Mouse (Mus musculus) frontal cortex, adult (tissue): ENCODE data around the gene Syt7.

Source experiments
- ATAC-seq: cut with Nextera tagmentation; 2 replicates; pipeline ENCODE4 v1.9.2; 2017; ENCODE audit warnings: mild to moderate bottlenecking, moderate library complexity, mixed read lengths; ENCODE audit not compliant: low TSS enrichment

The Syt7 gene

DNA sequence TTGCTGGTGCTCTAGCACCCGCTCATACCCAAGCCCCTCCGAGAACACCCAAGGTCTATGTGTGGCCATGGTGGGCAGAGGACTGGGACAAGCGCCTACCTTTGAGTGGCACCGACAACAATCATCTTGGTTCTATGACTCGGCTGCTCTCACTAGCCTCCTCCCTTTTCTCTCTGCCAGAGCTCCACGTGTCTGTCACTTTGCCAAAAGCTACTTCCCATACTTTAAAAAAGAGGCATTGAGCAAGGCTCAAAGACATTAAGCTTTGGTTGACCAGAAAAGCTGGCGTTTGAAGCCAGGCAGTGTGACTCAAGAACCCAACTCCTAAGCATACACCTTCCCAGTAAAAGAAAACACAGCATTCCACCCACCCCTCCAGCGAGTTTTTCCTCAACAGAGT lies 69.2 kb downstream of the Syt7 start:
- 0 out of 2 replicates have a peak, but pooled peaks have one; percentile 22 for ATAC-seq

DNA sequence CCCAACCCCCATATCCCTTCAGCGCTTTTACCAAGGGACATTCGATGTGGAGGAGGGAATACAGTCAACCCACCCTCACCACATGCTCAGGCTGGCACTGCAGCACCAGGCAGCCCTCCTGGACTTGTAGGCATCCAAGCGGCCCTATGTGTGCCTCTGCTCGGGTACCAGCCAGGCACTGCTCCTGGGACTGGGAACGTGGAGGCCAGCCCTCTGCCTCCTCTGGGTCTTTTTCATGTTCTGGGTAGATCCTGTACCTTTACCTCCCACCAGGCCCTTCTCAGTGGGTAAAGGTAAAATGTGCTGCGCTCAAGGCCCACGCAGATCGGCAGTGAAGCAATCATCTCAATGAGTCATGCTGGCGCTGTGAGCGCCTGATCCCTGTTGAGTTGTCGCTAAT lies 71.0 kb downstream of the Syt7 start:
- peak; percentile 35 for ATAC-seq

DNA sequence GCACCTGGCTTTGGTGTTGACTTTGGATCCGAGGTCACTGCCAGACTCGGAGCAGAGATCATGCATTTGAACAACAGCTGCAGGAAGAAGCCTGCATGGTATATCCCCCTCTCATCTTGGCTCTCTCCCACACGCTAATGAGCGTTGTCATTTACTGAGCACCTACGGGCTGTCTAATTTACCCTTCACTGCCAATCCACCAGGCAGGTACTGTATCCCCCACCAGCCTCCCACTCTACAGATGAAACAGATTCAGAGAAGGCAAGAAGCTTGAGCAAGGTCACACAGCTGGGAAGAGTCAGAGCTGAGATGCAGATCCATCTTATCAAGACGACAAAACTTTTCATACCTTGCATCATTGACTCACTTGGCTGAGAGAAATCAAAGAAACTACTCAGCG lies 72.7 kb downstream of the Syt7 start:
- no peak for ATAC-seq

DNA sequence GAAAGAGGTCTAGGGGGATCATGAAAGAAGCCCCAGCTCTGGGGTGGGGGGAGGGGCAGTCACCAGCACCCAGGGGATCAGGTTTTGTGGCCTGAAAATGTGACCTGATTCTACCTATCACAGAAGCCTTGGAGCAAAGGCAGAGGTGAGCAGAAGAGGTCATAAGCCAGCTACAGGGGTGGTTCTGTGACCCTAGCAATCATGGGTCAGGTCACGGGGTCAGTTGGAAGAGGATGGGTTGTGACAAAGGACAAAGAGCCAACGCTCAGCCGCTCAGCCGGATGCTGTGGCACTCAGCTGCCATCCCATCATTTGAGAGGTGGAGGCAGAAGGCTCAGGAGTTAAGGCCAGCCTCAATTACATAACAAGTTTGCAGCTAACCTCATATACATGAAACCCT lies 75.5 kb downstream of the Syt7 start:
- ATAC-seq = no peak

DNA sequence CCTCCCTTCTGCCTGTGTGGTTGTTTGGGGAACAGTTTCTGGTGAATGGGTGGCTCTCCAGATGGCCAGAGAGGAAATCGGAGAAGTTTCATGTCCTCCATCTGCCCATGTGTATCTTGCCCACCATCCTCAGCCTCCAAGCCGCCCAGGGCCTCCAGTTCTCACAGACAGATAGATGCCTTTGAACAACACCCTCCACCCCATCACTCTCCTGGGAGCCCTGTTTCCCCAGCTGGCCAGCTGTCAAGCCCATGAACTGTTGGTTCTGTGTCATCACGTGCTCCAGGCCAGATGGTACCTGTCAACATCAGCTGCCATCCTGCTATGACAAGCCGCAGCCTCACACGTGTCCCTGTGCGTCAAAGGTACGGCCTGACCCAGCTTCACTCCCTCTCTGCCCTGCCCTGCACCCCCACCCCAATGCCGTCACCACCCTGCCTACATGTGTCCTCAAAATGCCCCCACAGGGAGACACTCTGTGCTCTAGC lies 80.3 kb downstream of the Syt7 start:
- peak; percentile 51 for ATAC-seq

DNA sequence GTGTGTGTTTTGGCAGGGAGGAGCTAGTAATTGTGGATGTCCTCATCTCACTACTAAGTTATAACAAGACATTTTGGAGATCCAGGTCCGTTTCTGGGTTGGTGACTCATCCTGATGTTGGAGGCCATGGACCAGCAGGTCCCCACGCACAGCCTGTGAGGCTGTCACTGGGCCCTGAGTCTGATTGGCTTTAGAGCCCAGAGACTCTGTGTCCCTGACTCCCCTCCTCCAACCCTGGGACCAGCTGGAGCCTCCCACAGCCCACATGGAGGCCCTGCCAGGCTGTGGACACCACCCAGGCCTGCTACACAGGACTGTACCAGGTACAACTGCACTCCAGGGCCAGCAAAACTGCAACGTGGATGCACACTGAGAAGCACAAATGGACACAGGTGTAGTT lies 84.1 kb downstream of the Syt7 start:
- ATAC-seq = peak; percentile 81

DNA sequence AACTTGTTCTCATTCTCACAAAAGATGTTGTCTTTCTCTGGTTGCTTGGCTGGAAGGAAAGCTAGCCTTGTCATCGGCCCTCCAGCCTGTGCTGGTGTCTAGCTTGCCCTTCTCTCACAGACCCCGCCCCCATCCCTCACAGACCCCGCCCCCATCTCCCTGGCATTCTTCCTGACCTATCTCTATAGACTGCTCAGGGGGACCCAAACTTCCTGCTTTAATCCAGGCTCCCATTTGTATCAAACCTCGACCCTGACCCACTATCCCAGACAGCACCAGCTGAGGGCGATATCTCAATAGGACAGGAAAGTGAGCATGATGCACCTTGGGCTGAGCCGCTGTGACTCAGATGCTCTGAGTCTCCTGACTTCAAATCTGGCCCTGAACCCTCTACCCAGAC lies 84.9 kb downstream of the Syt7 start:
- ATAC-seq = no peak

DNA sequence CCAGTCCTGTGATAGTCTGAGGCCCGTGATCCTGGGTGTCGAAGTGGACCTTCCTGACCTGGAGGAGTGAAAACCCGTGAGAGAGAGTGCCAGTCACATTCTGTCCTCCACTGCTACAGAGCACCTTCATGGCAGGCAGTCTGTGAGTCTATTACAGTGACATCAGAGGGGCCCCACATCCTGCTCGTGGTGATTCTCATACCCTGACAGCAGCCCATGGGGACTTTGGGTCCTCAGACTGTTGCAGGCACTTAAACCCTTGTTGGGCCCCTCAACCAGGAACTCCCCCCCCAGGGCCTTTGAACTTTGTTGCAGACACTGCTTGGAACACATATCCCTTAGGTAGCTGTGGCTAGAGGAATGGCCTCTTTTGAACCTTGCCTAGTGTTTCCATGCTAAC lies 90.7 kb downstream of the Syt7 start:
- no peak for ATAC-seq

DNA sequence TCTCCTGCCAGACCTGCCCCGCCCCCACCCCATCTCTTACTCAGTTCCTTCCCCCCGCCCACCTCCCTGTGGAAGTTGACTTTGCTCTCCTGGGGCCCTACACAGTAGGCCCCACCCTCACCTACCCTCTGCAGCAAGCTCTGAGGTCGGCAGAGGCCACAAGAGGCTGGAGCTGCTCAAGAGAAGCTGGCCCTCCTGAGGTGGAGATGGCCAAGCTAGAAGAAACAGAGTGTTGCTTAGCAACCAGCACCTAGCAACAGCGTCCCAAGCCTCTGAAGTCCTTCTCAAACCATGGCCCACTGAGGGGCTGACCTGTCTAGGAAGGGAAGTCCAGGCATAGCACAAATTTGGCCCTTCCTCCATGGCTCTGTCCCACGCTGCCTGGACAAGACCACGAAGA lies 93.8 kb downstream of the Syt7 start, which contains the start of gene Ppp1r32:
Gene Ppp1r32 (minus strand): TSS at position 226 of the 400 bp plus-strand sequence.
- no peak for ATAC-seq

DNA sequence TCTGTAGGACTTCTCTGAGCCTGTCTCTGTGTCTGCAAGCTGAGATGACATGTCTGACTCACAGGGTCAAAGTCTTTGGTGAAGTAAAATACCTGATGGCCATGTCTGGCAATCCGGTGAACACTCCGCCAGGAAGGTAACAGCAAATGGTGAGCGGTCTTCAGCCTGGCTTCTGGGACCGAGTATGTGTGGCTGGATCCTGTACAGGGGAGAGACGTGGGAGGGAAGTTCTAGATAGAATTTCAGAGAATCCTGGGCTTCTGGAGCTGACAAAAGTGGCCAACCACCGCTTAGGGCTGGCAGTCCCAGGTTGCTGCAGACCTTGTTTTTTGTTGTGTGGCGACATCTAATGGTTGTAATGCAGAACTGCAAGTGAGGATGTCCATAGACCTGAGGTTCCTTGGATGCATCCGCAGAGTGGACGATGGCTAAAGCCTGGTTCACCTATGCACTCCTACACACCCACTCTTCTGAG lies 97.4 kb downstream of the Syt7 start:
- peak; percentile 96 for ATAC-seq

DNA sequence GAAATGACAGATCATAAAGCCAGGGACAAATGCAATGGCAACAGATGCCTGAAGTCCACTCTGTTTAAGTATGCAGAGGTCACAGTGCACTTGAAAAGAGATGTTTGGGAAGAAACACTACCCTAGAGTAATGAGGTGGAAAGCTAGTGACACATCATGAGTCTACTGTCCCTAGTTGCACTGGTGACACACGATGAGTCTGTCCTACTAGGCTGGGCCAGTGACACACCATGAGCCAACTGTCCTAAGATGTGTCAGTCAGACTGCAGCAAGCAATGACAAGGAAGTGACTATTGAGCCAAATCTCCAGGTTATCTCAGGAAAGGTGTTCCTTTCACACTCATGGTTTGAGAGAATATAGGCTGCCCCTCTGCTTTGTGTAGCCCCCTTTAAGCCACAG lies 106.8 kb downstream of the Syt7 start:
- ATAC-seq = no peak

DNA sequence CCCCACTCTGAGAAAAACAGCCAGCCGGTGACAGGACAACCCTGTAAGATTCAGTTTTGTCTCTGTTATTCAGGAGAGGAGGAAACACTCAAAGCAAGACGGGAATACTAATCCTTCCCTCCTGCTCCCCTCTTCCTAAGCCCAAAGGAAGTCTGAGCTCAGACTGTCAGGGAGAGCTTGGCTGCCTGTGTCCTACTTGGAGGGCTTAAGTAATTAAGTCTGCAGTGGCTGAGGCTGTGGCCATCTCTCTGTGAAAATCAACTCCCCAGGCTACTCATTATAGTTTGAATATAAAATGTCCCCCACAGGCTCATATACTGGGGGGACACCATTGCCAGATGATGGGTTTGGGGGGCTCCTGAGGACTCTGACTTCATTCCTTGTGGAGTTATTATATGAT lies 108.1 kb downstream of the Syt7 start:
- ATAC-seq = no peak

DNA sequence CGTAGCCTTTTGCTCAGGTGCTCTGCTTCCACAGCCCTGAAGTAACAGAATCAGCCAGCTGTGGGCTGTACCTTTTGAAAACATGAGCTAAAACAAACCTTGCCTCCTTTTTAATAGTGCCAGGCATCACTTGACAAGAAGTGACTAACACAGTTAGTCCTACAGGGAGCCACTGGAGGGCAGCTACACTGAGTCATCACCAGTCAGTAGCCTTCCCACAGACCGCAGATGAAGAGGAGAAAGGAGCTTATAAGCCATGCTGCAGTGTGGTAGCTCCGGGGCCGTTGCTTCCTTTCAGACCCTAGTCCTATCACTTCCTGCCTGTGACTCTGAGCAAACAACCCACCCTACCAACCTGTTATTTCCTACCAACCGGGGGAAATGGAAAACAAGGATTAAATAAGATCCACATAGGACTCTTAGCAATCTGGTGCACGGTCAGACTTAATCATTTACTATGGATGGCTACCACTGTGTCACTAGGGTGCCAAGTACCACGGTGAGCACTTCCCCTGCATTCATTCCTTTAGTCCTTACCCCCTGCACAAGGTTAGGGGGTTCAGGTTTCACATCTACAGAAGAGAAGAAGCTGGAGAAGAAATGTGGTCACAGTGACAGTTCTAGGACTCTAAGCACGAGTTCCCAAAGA lies 108.7 kb downstream of the Syt7 start:
- ATAC-seq = peak; percentile 64

DNA sequence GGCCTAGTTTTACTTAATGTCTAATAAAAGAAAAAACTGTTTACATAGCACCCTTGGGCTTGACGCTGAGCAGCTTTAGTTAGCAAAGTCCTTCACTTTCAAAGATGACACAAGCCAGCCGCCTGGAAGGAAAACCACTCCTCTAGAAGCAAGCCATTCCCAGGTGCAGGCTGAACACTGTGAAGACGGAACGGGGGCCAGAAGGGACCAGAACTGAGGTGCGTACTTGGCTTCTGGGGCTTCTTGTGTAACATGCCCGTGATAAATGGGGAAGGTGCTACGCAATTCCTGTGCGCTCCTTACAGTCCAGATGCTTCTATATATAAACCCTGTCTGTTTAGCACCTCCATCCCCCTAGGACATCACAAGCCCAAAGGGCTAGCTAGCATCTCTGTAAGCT lies 111.7 kb downstream of the Syt7 start:
- ATAC-seq = peak; percentile 42

DNA sequence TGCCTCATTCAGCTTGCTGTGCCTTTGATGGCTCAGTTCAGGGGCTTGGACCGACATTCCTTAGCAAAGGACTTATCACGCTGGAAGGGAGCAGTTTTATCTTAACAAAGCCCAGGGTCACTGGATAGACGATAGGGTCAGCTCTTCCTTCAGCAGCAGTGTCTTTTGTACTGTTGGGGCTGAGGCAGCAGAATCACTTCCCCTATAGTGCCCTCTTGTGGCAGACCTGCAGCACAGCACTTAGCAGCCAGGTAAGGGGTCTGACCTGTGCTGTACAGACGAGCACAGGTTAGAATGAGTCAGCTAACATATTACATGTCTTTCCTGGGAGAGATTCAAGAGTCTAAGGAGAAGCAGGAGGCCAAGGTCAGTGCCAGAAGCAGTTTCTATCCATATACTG lies 113.7 kb downstream of the Syt7 start:
- ATAC-seq = peak; percentile 44; the same call in 1 of the 2 replicates
